Mouse (Mus musculus) lung, postnatal 0 days (tissue): ENCODE results near the gene Drosha.

Experiments
- CTCF ChIP-seq: IDR thresholded peaks from 2 replicates; pipeline ENCODE4 v1.5.1; 2016; ENCODE audit warnings: antibody characterized with exemption, mild to moderate bottlenecking
- EP300 ChIP-seq: IDR thresholded peaks from 2 replicates; pipeline ENCODE4 v1.6.1; 2016; ENCODE audit warnings: antibody characterized with exemption, mild to moderate bottlenecking, control low read depth

DNA sequence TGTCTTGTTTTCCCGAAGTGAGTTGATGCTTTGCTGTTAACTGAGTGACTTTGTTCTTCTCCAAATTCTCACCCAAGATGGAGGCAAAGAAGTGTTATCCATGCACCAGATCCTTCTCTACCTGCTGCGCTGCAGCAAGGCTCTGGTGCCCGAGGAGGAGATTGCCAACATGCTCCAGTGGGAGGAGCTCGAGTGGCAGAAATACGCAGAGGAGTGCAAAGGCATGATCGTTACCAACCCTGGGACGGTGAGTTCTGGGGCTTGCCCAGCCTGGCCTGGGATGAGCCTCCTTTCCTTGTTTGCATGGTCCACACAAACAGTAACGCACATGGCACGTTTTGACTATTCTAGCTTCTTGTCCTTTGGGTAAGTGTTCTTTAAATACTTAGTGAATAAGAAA is 54.0 kb downstream of the Drosha start:
- TF ChIP-seq CTCF (no peak), EP300 (no peak)
